Mouse (Mus musculus): ENCODE measurements around the gene Phgdh. TPM values are rescaled to one million over a fixed set of nuclear protein-coding genes. Genes with fewer than 3 reads are reported as not detected.
"Not testable (repeated sequence)": the region's sequence is repeated elsewhere in the genome, so short reads cannot be mapped to it uniquely, and the experiment has no call there.

Phgdh gene
- polyA plus RNA-seq (2011; ENCODE audit: insufficient read depth, insufficient read length, low replicate concordance, missing spikeins): 15.6 and 30.7 TPM in 2 replicates

GRCm38 (mm10) chr3:98339706-98340109 is at the start of gene Phgdh:
Gene Phgdh (minus strand): TSS chr3:98339990.
- not testable (repeated sequence) for H3K27ac ChIP-seq (ENCODE audit: control insufficient read depth, insufficient read depth, low read depth, low read length, poor library complexity); H3K4me1 ChIP-seq (ENCODE audit: control insufficient read depth, insufficient read depth, low read length)
- under 1% methylated on average over 10 of the region's 10 CpGs for WGBS
- H3K4me3 ChIP-seq (replicated peaks; ENCODE audit: control insufficient read depth, low read depth, low read length): peak within 1 kb of the TSS; percentile 61

- Histone ChIP-seq H3K27ac (ENCODE audit: control insufficient read depth, insufficient read depth, low read depth, low read length, poor library complexity) (no peak overlapping the region), H3K4me1 (ENCODE audit: control insufficient read depth, insufficient read depth, low read length) (no peaks in the 10 kb centered on the region), H3K4me3 (replicated peaks; ENCODE audit: control insufficient read depth, low read depth, low read length) (no peak overlapping the region)
- TF ChIP-seq POLR2A (IDR thresholded peaks at IDR 0.05; ENCODE audit: borderline replicate concordance, control insufficient read depth, low read depth, low read length) (no peak), CTCF (IDR thresholded peaks at IDR 0.05; ENCODE audit: control insufficient read depth, insufficient read depth, low read length) (no peak)
- WGBS: 58% methylated on average over 3 of the region's 3 CpGs
Observed at GRCm38 (mm10) chr3:98389305-98389704, 49.5 kb upstream of the Phgdh start.

- H3K4me3 ChIP-seq (replicated peaks; ENCODE audit: control insufficient read depth, low read depth, low read length): no peak overlapping the region
- WGBS: 81% methylated on average over 7 of the region's 7 CpGs
- H3K27ac ChIP-seq (ENCODE audit: control insufficient read depth, insufficient read depth, low read depth, low read length, poor library complexity): no peak overlapping the region
- TF ChIP-seq CTCF (IDR thresholded peaks at IDR 0.05; ENCODE audit: control insufficient read depth, insufficient read depth, low read length): no peak
- no peak for TF ChIP-seq POLR2A (IDR thresholded peaks at IDR 0.05; ENCODE audit: borderline replicate concordance, control insufficient read depth, low read depth, low read length)
- no peaks in the 10 kb centered on the region; the same call in 1 of the 2 replicates for H3K4me1 ChIP-seq (ENCODE audit: control insufficient read depth, insufficient read depth, low read length)
Observed at GRCm38 (mm10) chr3:98387756-98388155, 48.0 kb upstream of the Phgdh start.

DNA sequence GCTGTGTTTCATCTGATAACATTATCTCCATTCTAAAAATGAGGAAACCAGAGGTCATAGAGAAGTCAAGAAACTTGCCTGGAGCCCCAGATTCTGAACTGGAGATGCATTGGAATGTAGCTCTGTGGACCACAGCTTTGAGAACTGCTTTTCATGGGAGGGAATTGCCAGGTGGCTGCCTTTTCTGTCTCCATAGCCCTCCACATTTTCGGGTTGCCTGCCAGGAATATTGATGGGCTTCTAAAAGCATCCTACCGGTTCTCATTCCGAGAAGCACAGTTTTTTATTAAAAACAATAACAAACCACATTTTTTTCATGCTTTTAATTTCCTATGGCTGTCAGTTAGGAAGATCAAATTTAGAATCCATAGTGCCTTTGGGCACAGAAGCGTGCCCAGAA is 47.3 kb upstream of the Phgdh start:
- H3K4me1 ChIP-seq (ENCODE audit: control insufficient read depth, insufficient read depth, low read length): no peaks in the 10 kb centered on the region; the same call in 1 of the 2 replicates
- no peak for TF ChIP-seq POLR2A (IDR thresholded peaks at IDR 0.05; ENCODE audit: borderline replicate concordance, control insufficient read depth, low read depth, low read length)
- no peak for TF ChIP-seq CTCF (IDR thresholded peaks at IDR 0.05; ENCODE audit: control insufficient read depth, insufficient read depth, low read length)
- no peak overlapping the region for H3K27ac ChIP-seq (ENCODE audit: control insufficient read depth, insufficient read depth, low read depth, low read length, poor library complexity)
- WGBS: 68% methylated on average over 4 of the region's 4 CpGs
- H3K4me3 ChIP-seq (replicated peaks; ENCODE audit: control insufficient read depth, low read depth, low read length): no peak overlapping the region

GRCm38 (mm10) chr3:98383024-98383790 is 43.4 kb upstream of the Phgdh start:
- Histone ChIP-seq H3K27ac (ENCODE audit: control insufficient read depth, insufficient read depth, low read depth, low read length, poor library complexity) (no peak overlapping the region), H3K4me3 (replicated peaks; ENCODE audit: control insufficient read depth, low read depth, low read length) (no peak overlapping the region), H3K4me1 (ENCODE audit: control insufficient read depth, insufficient read depth, low read length) (no peaks in the 10 kb centered on the region; the same call in 1 of the 2 replicates)
- no peak for TF ChIP-seq CTCF (IDR thresholded peaks at IDR 0.05; ENCODE audit: control insufficient read depth, insufficient read depth, low read length)
- no peak for TF ChIP-seq POLR2A (IDR thresholded peaks at IDR 0.05; ENCODE audit: borderline replicate concordance, control insufficient read depth, low read depth, low read length)
- WGBS: 11% methylated on average over 21 of the region's 21 CpGs

- peak within 1 kb of the TSS; percentile 6 for H3K4me3 ChIP-seq (replicated peaks; ENCODE audit: control insufficient read depth, low read depth, low read length)
- no peak within 1 kb of the TSS for H3K27ac ChIP-seq (ENCODE audit: control insufficient read depth, insufficient read depth, low read depth, low read length, poor library complexity)
- TF ChIP-seq CTCF (IDR thresholded peaks at IDR 0.05; ENCODE audit: control insufficient read depth, insufficient read depth, low read length) (no peak), POLR2A (IDR thresholded peaks at IDR 0.05; ENCODE audit: borderline replicate concordance, control insufficient read depth, low read depth, low read length) (no peak)
- under 1% methylated on average over 42 of the region's 42 CpGs for WGBS
- no peaks in the 10 kb centered on the region; the same call in 1 of the 2 replicates for H3K4me1 ChIP-seq (ENCODE audit: control insufficient read depth, insufficient read depth, low read length)
Observed at GRCm38 (mm10) chr3:98382246-98382939, 42.6 kb upstream of the Phgdh start, which contains the start of gene Zfp697. Gene Zfp697 (plus strand): TSS chr3:98382461.

DNA sequence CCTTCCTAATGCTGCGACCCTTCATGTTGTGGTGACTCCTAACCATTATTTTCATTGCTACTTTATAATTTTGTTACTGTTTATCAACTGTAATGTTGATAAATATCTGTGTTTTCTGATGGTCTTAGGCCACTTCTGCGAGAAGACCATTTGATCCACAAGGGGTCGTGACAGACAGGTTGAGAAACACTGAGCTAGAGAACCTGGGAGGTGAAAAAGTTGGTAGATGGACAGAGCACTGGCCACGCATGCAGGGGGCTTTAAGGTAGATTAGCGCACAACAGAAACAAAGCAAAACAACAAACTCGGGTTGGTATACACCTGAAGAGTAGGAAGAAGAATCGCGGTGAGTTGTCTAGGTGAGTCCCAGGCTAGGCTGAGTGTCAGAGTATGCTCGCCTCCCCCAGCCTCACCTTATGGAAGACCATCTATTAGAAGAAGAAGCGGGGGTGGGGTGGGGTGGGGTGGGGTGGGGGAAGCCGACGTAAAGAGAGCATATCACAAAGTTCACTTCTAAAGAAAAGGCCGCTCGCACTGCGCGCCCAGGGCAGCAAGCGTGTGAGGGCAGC is 42.0 kb upstream of the Phgdh start:
- Histone ChIP-seq H3K4me3 (replicated peaks; ENCODE audit: control insufficient read depth, low read depth, low read length) (peak overlapping the region; percentile 6), H3K4me1 (ENCODE audit: control insufficient read depth, insufficient read depth, low read length) (no peaks in the 10 kb centered on the region; the same call in 1 of the 2 replicates), H3K27ac (ENCODE audit: control insufficient read depth, insufficient read depth, low read depth, low read length, poor library complexity) (no peak overlapping the region)
- TF ChIP-seq POLR2A (IDR thresholded peaks at IDR 0.05; ENCODE audit: borderline replicate concordance, control insufficient read depth, low read depth, low read length) (no peak), CTCF (IDR thresholded peaks at IDR 0.05; ENCODE audit: control insufficient read depth, insufficient read depth, low read length) (no peak)
- 14% methylated on average over 17 of the region's 17 CpGs for WGBS

DNA sequence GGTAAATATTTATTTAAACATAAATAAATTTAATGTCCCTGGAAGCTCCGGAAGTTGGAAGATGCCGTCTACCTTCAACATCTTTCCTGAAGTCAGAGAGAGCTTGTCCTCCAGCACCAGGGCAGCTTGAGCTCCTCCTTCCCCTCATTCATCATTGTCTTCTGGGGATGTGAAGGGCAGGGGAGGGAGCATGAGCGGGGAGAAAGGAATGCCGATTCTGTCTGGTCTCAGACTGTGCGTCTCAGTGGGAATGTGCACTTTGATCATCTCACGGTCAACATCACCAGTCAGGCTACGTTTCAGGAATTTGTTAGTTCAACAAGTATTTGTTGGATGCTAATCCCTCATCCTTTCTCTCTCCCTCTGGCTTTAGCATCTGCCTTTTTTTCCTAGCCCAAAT is 39.4 kb upstream of the Phgdh start:
- WGBS: 65% methylated on average over 7 of the region's 7 CpGs
- no peak overlapping the region for H3K27ac ChIP-seq (ENCODE audit: control insufficient read depth, insufficient read depth, low read depth, low read length, poor library complexity)
- no peaks in the 10 kb centered on the region; the same call in 1 of the 2 replicates for H3K4me1 ChIP-seq (ENCODE audit: control insufficient read depth, insufficient read depth, low read length)
- no peak overlapping the region for H3K4me3 ChIP-seq (replicated peaks; ENCODE audit: control insufficient read depth, low read depth, low read length)
- TF ChIP-seq CTCF (IDR thresholded peaks at IDR 0.05; ENCODE audit: control insufficient read depth, insufficient read depth, low read length): no peak
- TF ChIP-seq POLR2A (IDR thresholded peaks at IDR 0.05; ENCODE audit: borderline replicate concordance, control insufficient read depth, low read depth, low read length): no peak
